Mouse (Mus musculus) left cerebral cortex, postnatal 4 days (tissue): ENCODE data around the gene Abcb9. TPM values are rescaled to one million over a fixed set of nuclear protein-coding genes. Genes with fewer than 3 reads are reported as not detected.

Experiments
- DNase-seq: peaks from one replicate; pipeline ENCODE4 v3.0.0-alpha.2; 2022
- intact Hi-C: fragments of 180-260 bp; cut with DNase I; formaldehyde crosslinking; loops from one replicate; pipeline ENCODE4 v1.15.1; 2025
- total RNA-seq, 2 experiments: library from RNA; stranded (reverse); gene quantifications; 2 replicates each; pipeline ENCODE4 v1.2.3; 2021

Abcb9 gene
- 10 to 100 TPM; 26.5 to 28.8 TPM for total RNA-seq

DNA sequence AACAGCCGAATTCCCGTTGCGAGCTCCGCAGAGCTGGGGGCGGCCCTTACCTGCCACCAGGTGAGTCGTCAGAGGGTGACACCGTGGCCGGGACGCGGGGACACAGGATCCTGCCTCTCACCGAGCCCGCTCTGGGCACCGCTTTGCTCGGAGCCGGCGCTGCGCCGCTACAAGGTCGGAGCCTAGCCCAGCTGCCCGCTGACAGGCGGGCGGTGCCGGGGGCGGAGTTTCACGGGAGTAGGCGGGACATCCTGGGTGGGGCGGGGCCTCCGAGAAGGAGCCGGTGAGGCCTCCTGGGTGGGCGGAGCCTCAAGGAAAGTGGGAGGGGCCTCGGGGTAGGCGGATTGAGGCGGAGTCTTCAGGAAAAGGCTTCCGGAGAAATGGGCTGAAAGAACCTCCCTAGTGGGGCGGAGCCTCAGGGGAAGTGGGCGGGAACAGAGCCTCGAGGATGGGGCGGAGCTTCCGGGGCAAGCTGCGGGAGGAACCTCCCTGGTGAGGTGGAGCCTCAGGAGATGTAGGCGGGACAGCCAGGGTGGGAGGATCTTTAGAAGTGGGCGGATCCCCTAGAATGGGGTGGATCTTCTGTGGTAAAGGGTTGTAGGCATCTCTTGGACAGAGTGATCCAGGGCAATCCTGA is at the start of gene Abcb9:
Abcb9 (minus strand) TSS at position 203 of the 637 bp plus-strand sequence.
- peak; percentile 88 for DNase-seq
- intact Hi-C loops, result no loop called here

DNA sequence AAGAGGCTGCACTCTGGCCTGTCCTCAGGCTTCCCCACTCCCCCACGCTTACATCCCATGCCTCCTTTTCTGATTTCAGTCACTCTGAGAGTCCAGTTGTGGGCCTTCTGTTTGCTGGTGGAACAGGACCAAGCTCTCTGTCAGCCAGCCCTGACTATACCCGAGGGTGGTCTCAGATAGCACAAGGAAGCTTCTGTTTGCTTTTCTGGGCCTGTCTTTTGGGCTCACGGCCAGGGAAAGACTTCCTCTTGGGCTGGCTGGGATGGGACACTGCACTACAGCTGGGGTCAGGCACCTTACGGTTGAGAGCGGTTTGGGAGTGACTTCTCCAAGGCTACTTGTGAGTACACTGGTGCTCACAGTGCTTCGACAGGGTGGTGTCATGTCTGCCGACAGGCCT is 42.5 kb upstream of the Abcb9 start:
- DNase-seq, result peak; percentile 59
- intact Hi-C loops, result no loop called here

DNA sequence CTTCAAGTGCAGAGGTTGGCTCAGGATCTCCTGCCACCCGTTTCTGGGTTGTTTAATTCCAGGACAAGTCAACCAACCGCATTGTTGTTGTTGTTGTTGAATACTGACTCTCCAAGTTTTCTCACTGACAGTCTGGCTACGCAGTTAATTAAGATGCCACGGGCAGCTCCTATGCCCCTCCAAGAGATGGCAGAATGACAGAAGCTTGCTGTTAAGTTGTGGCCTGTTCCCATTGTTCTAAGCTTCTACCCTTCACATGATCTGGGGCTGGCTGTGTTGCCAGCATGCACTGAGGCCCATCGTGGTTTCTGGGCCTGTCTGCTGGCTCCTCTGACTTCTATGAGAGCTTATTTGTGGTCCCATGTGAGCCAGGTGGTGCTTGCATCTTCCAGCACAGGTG is 38.7 kb upstream of the Abcb9 start:
- intact Hi-C loops, result no loop called here
- DNase-seq, result no peak

DNA sequence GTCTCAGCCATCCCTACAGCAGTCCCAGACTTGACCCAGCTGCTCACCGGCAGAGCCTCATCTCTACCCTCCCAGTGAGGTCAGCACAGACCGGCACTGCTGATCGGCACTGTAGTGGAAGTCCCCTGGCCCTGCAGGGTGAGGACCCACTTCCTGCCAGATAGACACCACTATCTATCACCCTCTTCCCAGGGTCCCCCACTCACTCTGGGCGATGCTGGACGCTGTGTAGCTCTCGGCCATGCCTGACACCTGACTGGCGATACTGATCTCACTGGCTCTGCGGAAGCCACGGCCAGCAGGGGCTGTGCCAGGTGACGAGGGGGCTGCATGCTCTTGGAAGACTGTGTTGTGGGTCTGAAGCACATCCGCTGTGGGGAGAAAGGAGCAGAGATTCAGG is 29.5 kb upstream of the Abcb9 start:
- no peak for DNase-seq
- intact Hi-C loops, result no loop called here

DNA sequence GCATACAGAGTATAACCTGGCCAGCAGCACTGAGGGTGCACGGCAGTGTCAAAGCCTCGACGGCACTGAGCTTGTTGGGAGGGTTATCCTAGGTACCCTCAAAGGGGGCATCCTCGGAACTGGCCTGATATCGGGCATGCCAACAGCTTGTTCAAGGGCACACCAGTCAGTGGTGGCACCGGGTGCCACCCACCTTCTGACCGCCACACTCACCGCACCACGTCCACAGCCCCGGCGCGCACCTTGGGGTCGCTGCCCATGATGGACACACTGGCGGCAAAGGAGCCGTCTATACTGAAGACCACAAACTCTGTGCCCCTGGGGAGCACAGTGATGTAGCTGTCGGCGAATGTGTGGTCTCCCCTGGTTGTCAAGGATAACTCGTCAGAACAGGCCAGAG is 26.8 kb upstream of the Abcb9 start:
- DNase-seq, result no peak

DNA sequence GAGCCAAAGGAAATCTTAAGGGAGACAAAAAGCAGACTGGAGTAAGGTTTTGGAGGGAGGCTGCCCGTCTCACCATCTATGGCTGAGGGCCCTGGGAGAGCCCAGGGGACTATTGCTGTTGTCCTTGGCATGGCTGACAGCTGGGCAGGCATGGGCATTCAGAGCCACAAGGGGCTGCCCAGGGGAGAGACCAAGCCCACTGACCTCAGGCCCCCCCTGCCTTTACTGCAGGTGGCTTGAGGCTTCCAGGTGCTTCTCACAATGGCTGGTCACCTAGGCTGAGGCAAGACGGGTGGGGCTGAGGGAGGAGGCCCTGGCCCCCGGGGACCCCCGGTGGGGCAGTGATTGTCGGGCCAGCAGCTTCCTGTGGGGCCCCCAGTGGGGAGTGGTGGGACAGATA is 23.6 kb upstream of the Abcb9 start:
- intact Hi-C loops, result no loop called here
- DNase-seq, result no peak

More for the DNA sequence above, 26.8 kb upstream of the Abcb9 start:
- intact Hi-C loops, result no loop called here

DNA sequence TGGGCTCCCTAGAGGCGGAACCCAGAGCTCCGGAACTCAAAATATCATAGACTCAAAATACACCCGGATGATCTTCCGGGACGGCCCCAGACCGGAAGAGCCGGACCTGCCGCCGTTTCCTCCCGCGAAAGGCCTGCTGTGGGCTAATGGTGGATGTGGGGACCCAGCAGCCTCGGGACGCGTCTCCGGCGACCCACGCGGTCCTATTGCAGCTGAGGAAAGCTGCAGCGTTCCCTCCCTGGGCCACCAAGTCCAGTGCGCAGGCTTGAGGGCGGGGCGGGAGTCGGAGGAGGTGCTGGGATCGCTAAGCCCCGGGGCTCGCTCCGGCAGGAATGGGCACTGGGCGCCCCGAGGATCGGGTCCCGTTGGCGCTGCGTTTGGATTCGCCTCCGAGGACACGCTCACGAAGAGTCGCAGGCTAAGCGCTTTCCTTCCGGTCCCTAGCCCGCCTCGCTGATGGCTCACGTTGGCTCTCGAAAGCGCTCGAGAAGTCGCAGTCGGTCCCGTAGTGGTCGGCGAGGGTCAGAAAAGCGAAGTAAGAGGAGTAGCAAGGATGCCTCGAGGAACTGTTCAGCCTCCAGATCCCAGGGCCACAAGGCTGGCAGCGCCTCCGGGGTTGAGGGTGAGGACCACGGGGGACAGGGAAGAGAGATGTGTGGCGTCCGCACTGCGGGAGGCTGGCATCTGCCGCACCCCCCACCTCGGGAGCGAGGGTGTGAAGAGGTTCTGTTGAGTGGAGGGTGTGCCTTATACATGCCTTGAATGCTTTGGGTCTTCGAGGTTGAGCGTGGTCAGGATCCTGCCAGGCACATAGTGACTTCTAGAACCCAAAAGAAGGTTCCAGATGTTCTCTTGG is 20.6 kb upstream of the Abcb9 start, which contains the start of gene Arl6ip4:
Arl6ip4 (plus strand) TSS at position 100 of the 856 bp plus-strand sequence.
- intact Hi-C loops, result no loop called here
- DNase-seq, result peak; percentile 82

DNA sequence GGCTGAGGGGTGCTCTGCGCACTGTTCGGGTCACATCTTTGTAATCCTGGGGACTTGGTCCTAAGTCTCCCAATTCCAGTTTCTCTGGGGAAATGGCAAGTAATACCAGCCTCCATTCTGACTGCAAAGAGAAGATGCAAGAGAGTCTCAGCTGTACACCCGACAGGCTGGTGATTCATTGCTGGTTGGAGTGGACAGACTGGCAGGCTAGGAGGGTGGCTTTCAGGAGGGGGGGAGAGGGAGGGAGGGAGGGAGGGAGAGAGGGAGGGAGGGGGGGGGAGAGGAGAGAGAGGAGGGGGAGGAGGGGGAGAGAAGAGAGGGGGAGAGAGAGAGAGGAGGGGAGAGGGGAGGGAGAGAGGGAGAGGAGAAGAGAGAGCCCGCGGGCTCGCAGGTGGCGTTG is 19.9 kb upstream of the Abcb9 start:
- DNase-seq, result no peak
- intact Hi-C loops, result no loop called here

DNA sequence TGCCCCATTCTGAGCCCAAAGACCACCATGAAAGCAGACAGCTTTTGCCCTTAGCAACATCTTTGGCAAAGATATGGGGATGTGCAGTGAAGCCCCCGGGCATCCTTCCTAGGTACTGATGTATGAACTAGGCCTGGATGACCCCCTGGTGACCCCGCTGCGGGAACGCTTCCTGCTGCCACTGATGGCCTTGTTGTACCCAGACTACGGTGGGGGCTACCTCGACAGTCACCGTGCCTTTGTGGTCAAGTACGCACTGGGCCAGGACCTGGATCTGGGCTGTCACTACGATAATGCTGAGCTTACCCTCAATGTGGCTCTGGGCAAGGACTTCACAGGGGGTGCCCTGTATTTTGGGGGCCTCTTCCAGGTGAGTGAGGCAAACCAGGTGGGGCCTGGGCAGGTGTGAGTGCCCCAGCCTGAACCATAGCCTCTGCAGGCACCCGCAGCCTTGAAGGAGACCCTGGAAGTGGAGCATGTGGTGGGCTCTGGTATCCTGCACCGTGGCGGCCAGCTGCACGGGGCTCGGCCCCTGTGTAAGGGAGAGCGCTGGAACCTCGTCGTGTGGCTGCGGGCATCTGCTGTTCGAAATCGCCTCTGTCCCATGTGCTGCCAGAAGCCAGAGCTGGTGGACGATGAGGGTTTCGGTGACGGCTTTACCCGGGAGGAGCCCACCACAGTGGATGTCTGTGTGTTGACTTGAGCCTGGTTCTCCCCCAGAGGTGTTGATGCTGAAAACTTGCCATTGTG is 18.9 kb upstream of the Abcb9 start:
- no peak for DNase-seq
- intact Hi-C loops, result no loop called here

DNA sequence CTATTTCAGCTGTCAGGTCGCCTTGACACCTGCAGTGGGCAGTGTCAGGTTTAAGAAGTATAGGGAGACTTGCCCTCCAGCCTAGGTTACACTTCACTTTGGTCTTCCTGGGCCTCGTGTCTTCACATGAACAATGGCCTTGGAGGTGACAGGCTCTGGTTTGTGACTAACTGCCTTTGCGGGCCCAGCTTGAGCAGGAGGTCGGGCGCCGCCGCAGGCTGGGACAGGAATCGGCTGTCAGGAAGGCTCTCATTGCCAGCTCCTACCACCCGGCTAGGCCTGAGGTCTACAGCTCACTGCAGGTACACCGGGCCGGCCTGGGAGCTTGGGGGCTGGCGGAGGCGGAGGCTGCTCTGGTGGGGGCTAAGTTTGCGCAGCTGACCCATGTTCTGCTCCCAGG is 17.4 kb upstream of the Abcb9 start:
- intact Hi-C loops, result no loop called here
- DNase-seq, result peak; percentile 64

DNA sequence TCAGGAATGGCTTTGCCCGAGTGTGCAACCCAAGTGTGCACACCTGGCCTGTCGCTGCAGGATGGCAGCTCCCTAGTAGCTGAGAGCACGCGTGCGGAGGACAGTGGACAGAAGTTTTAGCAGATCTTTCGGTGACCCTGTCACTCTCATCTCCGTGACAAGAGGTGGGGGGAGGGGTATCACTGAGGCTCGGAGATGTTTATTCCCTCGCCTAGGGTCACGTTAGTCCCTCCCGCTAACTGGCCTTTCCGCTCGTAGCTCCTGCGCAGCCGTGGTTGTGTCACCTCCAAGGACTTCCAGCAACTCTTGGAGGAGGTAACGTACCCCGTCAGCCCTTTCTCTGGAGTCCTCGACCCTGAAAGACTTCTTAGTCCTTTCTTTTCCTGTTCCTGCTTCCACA is 16.9 kb upstream of the Abcb9 start:
- intact Hi-C loops, result no loop called here
- DNase-seq, result no peak

DNA sequence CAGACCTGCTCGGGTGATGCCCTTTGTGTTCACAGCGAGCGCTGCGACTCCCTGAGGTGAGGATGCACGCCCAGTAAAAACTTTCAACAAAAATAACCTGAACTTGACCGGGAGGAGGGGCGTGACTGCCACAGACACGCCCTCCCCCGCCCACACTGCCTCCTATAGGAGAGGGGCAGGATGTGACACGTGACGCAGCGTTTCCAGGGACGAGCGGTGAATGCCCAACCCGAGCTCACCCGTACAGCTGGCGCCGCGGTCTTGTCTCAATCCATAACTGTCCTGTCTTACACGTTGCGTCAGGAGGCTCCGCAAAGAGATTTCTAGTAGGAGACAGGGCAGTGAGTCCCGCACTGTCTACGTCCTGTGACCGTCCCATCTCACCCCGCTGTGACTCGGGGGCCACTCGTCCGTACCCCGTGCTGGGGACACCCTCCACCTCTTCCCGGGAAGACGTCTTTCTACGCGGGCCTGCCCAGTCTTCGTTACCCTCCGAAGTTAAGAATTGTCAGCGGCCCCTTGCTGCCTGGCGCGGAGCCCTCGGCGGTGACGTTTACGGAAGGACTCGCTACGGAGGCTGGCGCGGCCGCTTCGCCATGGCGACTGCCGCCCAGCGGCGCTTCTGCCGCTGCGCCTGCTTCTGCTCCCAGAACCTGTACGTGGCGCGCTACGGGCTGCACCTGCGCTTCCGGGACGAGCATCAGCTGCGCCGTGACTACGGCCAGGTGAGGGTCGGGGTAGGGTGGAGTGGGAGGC is 16.3 kb upstream of the Abcb9 start, which contains the start of gene Ogfod2:
Ogfod2 (plus strand) TSS at position 556 of the 756 bp plus-strand sequence.
- intact Hi-C loops, result no loop called here

DNA sequence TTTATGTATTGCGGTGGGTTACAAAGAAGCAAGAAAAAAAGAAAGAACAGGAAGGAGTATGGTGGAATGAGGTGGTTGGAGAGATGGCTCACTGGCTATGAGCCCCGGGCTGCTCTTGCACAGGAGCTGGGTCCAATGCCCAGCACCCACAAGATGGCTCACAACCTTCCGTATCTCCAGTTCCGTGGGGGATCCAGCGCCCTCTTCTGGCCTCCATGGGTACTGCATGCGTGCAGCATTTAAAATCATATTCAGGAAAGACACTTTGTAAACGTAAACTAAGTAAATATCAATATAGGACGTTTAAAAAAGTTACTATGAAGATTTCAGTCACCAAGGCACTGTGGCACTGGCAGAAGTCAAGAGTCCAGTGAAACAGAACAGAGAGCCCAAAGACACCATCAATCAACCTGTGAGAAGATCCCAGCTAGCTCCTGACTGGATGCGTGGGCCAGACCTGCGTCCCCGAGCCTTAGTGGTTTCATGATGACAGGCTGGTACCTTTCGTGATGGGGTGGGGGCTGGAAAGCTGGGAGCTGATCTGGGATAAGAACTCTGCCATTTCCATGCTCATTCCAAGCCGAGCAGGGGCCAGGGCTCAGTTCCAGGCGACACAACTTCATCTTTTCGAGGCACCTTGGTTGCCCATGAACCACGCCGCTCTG is 15.6 kb upstream of the Abcb9 start:
- intact Hi-C loops, result no loop called here
- DNase-seq, result peak; percentile 55

More for the DNA sequence above, 16.3 kb upstream of the Abcb9 start, which contains the start of gene Ogfod2:
- peak; percentile 96 for DNase-seq

DNA sequence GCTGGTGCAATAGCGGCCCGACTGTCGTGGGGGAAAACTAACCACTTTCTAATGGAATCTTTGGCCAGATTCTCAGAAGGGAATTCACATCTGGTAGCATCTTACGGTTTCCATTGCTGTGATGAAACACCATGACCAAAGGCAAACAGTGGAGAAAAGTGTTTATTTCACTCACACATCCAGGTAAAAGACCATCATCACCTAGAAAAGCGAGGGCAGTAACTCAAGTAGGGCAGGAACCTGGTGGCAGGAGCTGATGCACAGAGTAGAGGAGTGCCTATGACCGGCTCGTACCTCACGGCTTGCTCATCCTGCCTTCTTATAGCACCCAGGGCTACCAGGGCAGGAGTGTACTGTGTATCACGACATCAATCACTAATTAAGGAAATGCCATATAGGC is 8.0 kb upstream of the Abcb9 start:
- intact Hi-C loops, result no loop called here
- no peak for DNase-seq

DNA sequence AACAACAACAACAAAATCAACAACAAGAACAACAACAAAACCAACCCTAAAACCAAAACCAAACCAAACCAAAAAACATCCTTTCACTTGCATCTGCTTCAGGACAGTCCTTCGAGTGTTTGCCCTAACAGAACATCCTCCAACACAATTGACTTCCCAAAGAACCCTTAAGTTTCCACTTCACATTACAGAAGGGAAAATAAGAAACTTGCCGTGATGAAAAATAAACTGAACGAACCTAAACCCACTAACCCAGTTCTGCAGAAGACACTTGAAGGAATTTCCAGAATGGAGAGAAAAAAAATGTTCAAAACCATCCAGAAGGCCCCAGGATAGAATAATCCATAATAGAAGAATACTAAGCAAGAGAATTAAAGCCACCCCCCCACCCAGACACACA is 7.4 kb upstream of the Abcb9 start:
- no peak for DNase-seq
- intact Hi-C loops, result no loop called here

DNA sequence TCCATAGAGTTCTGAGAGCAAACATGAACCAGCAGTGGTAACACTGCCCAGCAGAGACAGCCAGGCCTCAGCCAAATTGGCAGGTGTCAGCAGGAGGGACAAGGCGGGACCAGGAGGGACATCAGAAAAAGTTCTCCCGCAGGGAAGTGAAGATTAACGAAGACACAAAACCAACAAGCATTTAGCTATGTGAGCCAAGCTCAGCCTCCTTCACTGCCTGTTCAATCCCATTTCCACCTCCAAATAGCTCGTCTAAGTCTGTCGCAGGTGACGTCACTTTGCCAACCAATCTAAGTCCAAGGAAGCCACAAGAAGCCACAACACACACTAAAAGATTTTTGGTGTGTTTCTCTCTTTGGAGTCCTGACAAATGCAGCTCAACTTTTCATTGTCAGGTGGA is 6.7 kb upstream of the Abcb9 start:
- intact Hi-C loops, result no loop called here
- DNase-seq, result no peak

DNA sequence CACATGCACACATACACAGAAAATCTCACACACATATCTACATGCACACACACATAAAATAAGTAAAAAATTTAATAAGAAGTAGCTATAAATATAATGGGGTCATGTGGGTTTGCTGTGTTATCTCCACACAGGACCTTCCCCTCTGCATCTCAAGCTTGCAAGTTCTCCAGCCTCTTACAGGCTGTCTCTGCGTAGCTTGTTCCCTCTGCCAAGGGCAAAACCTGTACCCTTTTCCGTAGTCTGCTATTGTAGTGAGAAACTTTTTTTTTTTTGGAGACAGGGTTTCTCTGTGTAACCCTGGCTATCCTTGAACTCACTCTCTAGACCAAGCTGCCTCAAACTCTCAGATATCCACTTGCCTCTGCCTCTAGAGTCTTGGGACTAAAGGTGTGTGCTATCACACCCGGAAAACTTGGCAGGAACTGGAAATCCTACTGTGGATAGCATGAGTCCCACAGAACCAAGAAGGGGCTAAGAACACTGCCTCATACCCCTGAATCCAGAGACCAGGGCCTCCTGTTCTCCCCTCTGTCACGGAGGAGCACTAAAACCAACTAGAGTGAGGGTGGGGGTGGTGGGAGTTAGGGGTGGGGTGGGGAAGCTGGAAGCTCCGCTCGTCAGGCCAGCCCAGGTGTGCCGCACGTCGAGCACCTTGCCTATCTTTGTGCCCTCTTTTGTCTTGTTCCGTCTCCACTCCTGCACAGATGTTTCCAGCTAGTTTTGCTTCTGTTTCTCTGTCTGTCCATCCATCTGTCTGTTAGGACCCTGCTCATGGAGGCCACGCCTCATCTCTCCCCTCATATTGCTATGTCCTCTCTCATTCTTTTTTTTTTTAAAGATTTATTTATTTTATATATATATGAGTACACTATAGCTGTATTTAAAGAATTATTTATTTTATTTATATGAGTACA is 4.8 kb upstream of the Abcb9 start:
- intact Hi-C loops, result no loop called here
- DNase-seq, result no peak

DNA sequence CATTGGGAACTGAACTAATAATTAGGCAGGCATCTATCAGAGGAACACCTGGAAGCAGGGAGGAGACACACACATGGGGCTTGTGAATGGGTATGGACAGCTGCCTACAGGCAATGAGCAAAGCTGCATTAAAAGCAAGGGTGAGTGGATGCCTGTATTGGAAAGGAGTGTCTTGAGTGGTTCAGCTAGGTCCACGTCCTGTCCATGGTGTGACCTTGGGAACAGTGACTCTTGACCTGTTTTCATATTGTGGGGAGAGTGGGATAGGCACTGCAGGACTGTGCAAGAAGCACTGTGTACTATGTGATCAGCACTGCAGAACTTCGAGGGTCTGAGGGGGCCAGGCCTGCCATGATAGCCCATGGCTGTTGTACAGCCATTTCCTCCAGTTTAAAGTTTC is 3.3 kb upstream of the Abcb9 start:
- intact Hi-C loops, result no loop called here
- no peak for DNase-seq

DNA sequence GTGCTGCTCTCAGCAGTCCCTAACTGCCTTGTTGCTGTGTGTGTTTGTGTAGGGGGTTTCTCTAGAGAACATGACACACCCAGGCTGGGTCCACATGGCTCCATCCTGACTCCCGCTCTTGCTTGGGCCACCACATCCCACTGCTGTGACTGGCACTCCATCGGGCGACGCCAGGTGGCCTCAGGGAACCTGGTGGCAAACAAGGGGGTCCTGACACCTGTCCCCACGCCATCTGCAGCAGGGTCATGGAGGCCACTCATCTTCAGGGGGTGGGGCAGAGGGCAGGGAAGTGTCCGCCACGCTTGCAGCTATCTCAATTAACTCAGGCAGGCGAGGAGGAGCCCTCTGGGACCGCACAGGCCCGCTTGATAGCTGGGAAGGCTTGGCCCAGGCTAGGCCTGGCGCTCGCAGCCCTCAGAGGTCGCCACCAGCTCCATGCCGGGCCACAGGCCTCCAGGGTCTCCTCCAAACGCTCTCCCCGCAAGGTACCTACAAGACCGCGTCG is 469 bp downstream of the Abcb9 start:
- intact Hi-C loops, result no loop called here
- DNase-seq, result no peak
